Comparison of ENCODE assay signal across 8 mouse cellular contexts in the genomic region with DNA sequence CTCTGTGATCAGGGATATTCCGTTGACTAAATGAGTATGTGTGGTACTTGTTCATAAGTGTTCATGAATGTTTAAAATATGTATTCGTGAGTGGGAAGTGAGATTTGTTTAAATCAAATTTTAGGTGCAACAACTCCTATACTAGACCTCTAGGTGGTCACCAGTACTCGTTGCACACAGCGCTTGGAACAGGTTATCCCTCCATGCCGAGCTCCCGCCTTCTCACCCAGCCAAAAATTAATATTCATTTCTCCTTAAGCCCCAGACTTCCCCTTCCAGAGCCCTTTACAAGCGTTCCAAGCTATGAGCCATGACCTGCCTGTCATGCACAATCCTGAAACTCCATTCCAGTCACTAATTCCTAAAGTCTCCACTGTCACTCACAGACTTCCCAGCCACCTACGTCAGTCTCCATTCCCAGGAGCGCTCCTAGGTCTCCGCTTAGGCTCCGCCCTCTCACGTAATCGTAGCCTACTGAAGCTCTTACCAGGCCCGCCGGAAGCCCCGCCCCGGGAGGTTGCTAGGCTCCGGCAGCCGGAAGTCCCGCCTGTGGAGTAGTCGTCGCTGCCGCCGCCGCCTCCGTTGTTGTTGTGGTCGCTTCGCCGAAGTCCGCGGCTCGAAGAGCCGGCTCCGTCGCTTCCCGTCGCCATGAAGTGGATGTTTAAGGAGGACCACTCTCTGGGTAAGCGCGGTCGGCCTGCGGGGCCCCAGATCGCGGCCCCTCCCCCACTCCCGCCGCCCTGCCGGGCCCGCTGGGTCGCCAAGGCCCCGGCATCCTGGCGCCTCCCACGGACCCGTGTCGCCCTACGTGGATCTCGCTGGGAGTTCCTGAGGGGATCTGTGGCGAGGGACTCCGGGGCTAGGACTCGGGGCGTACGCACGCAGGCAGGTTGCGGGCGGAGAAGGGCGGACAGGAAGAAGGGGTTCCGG. TPM values are rescaled to one million over a fixed set of nuclear protein-coding genes. Genes with fewer than 3 reads are reported as not detected.
DNase-seq lines count a peak whose midpoint lies in the region; ATAC-seq lines count a peak whose summit lies in the region.

Gabarapl2 (plus strand) TSS at position 533 of the 930 bp plus-strand sequence.

- peak; percentile 97 for ATAC-seq in intestine, embryonic 14.5 days (replicated peaks; ENCODE audit: low FRiP score, low TSS enrichment, low read depth)

- intact Hi-C loops in left cerebral cortex, postnatal 14 days (cut with DNase I), result loop anchor here (2.0 kb wide), 1 partner anchor 50 kb away; no protein-coding TSS in a partner anchor

- no peaks in the 10 kb centered on the region for H3K27me3 ChIP-seq in intestine, embryonic 14.5 days (replicated peaks; ENCODE audit: control insufficient read depth, insufficient read depth, low read length)

- peaks cover 6% of the 10 kb centered on the region; the same call in 1 of the 2 replicates for H3K4me1 ChIP-seq in intestine, embryonic 14.5 days (replicated peaks; ENCODE audit: control insufficient read depth, insufficient read depth, low read length)

- H3K9ac ChIP-seq in intestine, embryonic 14.5 days (ENCODE audit: low read length), result peak within 1 kb of the TSS; percentile 67

- peak within 1 kb of the TSS; percentile 98 for H3K4me3 ChIP-seq in intestine, embryonic 14.5 days (ENCODE audit: low read depth, low read length)

- peak; percentile 93 to 95 for DNase-seq in adrenal gland, adult 18-20 months (ENCODE audit: low spot score in 2 of 2)
- DNase-seq in embryo, embryonic 11 days, result peak; percentile 100
- peak; percentile 96 for DNase-seq in gastrocnemius, postnatal 25 days
- peak; percentile 93 for DNase-seq in intestine, embryonic 14.5 days (ENCODE audit: low spot score)
- peak; percentile 97 for DNase-seq in left cerebral cortex, postnatal 14 days (ENCODE audit: low spot score in 2 of 2)
- DNase-seq in mesoderm, embryonic 11.5 days (ENCODE audit: low read depth, low spot score), result peak; percentile 97
- DNase-seq in right cerebral cortex, postnatal 36 days (ENCODE audit: low spot score in 2 of 2), result peak; percentile 96 to 98
- DNase-seq in yolk sac, embryonic 10.5 days (ENCODE audit: low spot score), result peak; percentile 93

- peaks cover 30% of the 10 kb centered on the region for H3K36me3 ChIP-seq in intestine, embryonic 14.5 days (ENCODE audit: control insufficient read depth, insufficient read depth, low read length)

- WGBS in intestine, embryonic 14.5 days, result under 1% methylated on average over 65 of the region's 65 CpGs

- H3K4me2 ChIP-seq in intestine, embryonic 14.5 days (ENCODE audit: low read length), result peak within 1 kb of the TSS; percentile 69

- peak within 1 kb of the TSS; percentile 69 for H3K27ac ChIP-seq in intestine, embryonic 14.5 days (ENCODE audit: low read depth)

- no peaks in the 10 kb centered on the region for H3K9me3 ChIP-seq in intestine, embryonic 14.5 days (ENCODE audit: control insufficient read depth, low read length)

RNA-seq across cellular contexts. Expression of gene Gabarapl2, which starts in this region (rescaled TPM):
- 100 to 1,000 TPM; 156 to 173 TPM for total RNA-seq in adrenal gland, adult 18-20 months (2021)
- total RNA-seq in gastrocnemius, postnatal 25 days (2021), result 100 to 1,000 TPM; 105 to 106 TPM
- polyA plus RNA-seq in intestine, embryonic 14.5 days (2014; fragmentation: Nextera tagmentation; extraction: Ambion mirVana), result 182 and 191 TPM in 2 replicates
- 100 to 1,000 TPM; 200 to 212 TPM for total RNA-seq in left cerebral cortex, postnatal 14 days (2021)

Comparison
In these comparisons a context has a peak if more than half of its experiments do, and no peak if none do; other contexts are left out.
1. Peak in every context shown above with its lines: DNase-seq, ATAC-seq, H3K4me3 ChIP-seq and H3K27ac ChIP-seq.